Mouse (Mus musculus): ENCODE measurements around the gene Ffar1.

Ffar1 gene

DNA sequence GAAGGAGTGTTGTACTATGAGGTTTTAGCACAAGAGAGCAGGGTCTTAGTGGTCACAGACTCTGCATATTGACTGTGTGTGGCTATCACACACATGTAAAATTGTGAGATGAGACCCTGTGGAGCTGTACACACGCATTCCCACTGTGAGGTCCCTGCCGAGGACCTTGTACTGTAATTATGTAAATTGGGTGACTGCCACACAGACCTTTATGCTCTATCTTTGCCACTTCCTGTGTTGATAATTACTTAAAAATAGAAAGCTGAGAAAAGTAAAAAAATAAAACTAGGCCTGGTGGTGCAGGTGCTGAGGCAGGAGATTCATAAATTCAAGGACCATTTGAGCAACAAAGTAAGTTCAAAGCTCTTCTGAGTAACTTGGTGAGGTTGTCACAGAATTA lies 29.3 kb upstream of the Ffar1 start:
- Histone ChIP-seq H3K9me3 (ENCODE audit: low read length) (no peaks in the 10 kb centered on the region), H3K27me3 (ENCODE audit: insufficient read depth, low read length) (peaks cover 4% of the 10 kb centered on the region), H3K36me3 (ENCODE audit: insufficient read depth, low read length) (no peaks in the 10 kb centered on the region), H3K4me3 (replicated peaks; ENCODE audit: low read length) (no peak overlapping the region), H3K4me1 (replicated peaks; ENCODE audit: low read depth, low read length) (peaks cover 5% of the 10 kb centered on the region; the same call in 1 of the 2 replicates)
- TF ChIP-seq CTCF (conservative IDR thresholded peaks at IDR 0.05; ENCODE audit: low read length) = no peak
- no peak for TF ChIP-seq NANOG (IDR thresholded peaks at IDR 0.05; ENCODE audit: borderline replicate concordance, low read length)
- no peak for TF ChIP-seq POU5F1 (IDR thresholded peaks at IDR 0.05; ENCODE audit: borderline replicate concordance, low read length)

DNA sequence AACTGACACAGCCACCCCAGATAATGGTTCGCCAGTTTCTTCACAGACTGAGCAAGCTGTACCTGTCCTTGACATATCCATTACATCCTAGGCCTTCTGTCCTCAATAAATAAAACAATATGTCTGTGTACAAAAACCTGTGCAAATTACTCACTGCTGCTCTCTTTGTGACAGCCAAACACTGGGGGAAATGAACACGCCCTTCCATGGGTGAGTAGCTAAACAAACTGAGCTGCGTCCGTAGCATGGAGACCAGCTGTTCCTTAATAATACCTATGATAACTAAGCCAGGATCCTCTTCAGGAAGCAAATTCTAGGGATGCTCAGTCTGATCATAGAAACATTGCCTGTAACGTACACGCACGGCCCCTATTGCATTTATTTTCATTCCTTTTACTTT lies 27.4 kb upstream of the Ffar1 start:
- Histone ChIP-seq H3K4me3 (replicated peaks; ENCODE audit: low read length) (no peak overlapping the region), H3K27me3 (ENCODE audit: insufficient read depth, low read length) (peaks cover 4% of the 10 kb centered on the region), H3K4me1 (replicated peaks; ENCODE audit: low read depth, low read length) (no peaks in the 10 kb centered on the region; the same call in 1 of the 2 replicates), H3K9me3 (ENCODE audit: low read length) (no peaks in the 10 kb centered on the region), H3K36me3 (ENCODE audit: insufficient read depth, low read length) (no peaks in the 10 kb centered on the region)
- TF ChIP-seq CTCF (conservative IDR thresholded peaks at IDR 0.05; ENCODE audit: low read length) = no peak
- TF ChIP-seq NANOG (IDR thresholded peaks at IDR 0.05; ENCODE audit: borderline replicate concordance, low read length) = no peak
- no peak for TF ChIP-seq POU5F1 (IDR thresholded peaks at IDR 0.05; ENCODE audit: borderline replicate concordance, low read length)

DNA sequence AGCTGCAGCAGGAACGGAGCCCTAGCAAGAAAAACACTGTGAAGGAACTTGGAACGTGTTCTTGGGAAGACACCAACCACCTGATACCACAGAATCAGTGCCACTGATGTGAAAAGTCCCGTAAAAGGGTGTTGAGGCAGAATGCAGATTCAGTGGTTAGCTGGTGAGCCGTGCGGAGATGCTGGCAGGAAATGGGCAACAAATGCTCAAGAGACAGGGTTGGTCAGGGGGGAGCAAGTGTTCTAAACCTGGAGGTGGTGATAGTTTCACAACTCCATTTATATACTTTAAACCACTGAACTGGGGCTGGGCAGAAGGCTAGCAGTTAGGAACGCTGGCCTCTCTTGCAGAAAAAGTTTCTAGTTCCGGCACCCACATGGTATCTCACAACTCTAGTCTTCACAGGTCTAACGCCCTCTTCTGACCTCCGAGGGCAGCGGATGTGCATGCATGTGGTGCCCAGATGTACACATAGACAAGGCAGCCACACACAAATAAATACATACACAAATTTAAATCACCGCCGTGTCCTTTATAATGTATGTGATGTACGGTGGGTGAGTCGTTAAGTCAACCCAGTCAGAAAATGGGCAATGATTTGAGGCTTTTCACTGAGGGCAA lies 26.3 kb upstream of the Ffar1 start:
- no peaks in the 10 kb centered on the region for H3K36me3 ChIP-seq (ENCODE audit: insufficient read depth, low read length)
- no peaks in the 10 kb centered on the region; the same call in 1 of the 2 replicates for H3K4me1 ChIP-seq (replicated peaks; ENCODE audit: low read depth, low read length)
- peaks cover 4% of the 10 kb centered on the region for H3K27me3 ChIP-seq (ENCODE audit: insufficient read depth, low read length)
- H3K9me3 ChIP-seq (ENCODE audit: low read length) = no peaks in the 10 kb centered on the region
- no peak overlapping the region for H3K4me3 ChIP-seq (replicated peaks; ENCODE audit: low read length)
- no peak for TF ChIP-seq POU5F1 (IDR thresholded peaks at IDR 0.05; ENCODE audit: borderline replicate concordance, low read length)
- TF ChIP-seq CTCF (conservative IDR thresholded peaks at IDR 0.05; ENCODE audit: low read length) = no peak
- TF ChIP-seq NANOG (IDR thresholded peaks at IDR 0.05; ENCODE audit: borderline replicate concordance, low read length) = no peak

DNA sequence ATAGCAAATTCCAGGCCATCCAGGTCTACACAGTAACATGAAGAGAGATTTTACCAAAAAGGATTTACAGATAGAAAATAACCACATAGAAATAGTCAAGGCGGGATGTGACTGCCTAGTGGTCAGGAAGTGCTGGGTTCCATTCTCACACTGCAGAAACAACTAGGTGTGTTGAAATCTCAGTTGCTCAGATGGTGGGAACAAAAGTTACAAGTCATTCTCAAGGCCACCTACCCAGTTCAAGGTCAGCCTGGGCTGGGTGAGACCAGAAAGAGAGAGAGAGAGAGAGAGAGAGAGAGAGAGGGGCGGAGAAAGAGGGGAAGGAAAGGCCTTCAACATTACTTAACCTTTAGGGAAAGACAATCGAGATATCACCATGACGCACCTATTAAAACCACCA lies 25.5 kb upstream of the Ffar1 start:
- H3K9me3 ChIP-seq (ENCODE audit: low read length) = peaks cover 6% of the 10 kb centered on the region
- no peaks in the 10 kb centered on the region for H3K4me1 ChIP-seq (replicated peaks; ENCODE audit: low read depth, low read length)
- H3K4me3 ChIP-seq (replicated peaks; ENCODE audit: low read length) = no peak overlapping the region
- no peaks in the 10 kb centered on the region for H3K27me3 ChIP-seq (ENCODE audit: insufficient read depth, low read length)
- no peaks in the 10 kb centered on the region for H3K36me3 ChIP-seq (ENCODE audit: insufficient read depth, low read length)
- TF ChIP-seq CTCF (conservative IDR thresholded peaks at IDR 0.05; ENCODE audit: low read length) = no peak
- TF ChIP-seq POU5F1 (IDR thresholded peaks at IDR 0.05; ENCODE audit: borderline replicate concordance, low read length) = no peak
- TF ChIP-seq NANOG (IDR thresholded peaks at IDR 0.05; ENCODE audit: borderline replicate concordance, low read length) = no peak

DNA sequence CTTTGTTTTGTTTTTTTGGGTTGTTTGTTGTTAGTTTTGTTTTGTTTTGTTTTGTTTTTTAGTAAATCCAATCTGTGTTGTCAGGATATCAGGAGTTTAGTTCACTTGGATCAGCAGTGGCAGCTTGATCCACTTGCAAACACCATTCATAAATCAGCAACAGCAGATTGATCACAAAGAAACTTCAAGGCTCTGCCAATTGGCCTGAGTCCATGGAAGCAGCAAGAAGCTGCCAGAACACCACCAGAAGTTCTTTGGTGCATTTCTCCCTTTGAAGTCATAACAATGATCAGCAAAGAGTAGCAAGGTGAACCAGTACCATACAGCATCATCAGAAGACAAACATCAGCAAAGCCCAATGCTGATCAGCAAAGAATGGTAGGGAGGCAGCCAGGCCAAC lies 22.7 kb upstream of the Ffar1 start:
- H3K4me3 ChIP-seq (replicated peaks; ENCODE audit: low read length) = no peak overlapping the region
- TF ChIP-seq NANOG (IDR thresholded peaks at IDR 0.05; ENCODE audit: borderline replicate concordance, low read length) (no peak), CTCF (conservative IDR thresholded peaks at IDR 0.05; ENCODE audit: low read length) (no peak), POU5F1 (IDR thresholded peaks at IDR 0.05; ENCODE audit: borderline replicate concordance, low read length) (no peak)
- no peaks in the 10 kb centered on the region for H3K27me3 ChIP-seq (ENCODE audit: insufficient read depth, low read length)
- H3K9me3 ChIP-seq (ENCODE audit: low read length) = peaks cover 6% of the 10 kb centered on the region
- H3K4me1 ChIP-seq (replicated peaks; ENCODE audit: low read depth, low read length) = no peaks in the 10 kb centered on the region; the same call in 1 of the 2 replicates
- H3K36me3 ChIP-seq (ENCODE audit: insufficient read depth, low read length) = no peaks in the 10 kb centered on the region

DNA sequence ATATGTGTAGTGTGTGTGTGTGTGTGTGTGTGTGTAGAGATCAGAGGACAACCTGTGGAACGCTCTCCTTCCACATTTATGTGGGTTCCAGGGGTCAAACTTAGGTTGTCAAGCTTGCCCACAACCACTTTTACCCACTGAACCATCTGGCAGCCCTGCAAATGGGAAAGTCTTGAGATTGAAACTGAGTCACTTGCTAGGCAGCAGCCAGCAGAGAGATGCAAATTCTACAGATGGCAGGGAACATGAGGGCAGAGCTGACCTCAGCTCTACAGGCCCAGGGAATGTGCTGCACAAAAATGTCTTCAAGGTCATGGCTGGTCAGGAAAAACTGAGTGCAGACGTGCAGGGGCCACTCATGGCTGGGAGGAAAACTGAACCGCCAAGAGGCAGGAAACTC lies 20.0 kb upstream of the Ffar1 start:
- H3K4me3 ChIP-seq (replicated peaks; ENCODE audit: low read length) = no peak overlapping the region
- peaks cover 8% of the 10 kb centered on the region for H3K4me1 ChIP-seq (replicated peaks; ENCODE audit: low read depth, low read length)
- H3K9me3 ChIP-seq (ENCODE audit: low read length) = peaks cover 6% of the 10 kb centered on the region
- H3K36me3 ChIP-seq (ENCODE audit: insufficient read depth, low read length) = no peaks in the 10 kb centered on the region
- TF ChIP-seq POU5F1 (IDR thresholded peaks at IDR 0.05; ENCODE audit: borderline replicate concordance, low read length) (no peak), NANOG (IDR thresholded peaks at IDR 0.05; ENCODE audit: borderline replicate concordance, low read length) (no peak), CTCF (conservative IDR thresholded peaks at IDR 0.05; ENCODE audit: low read length) (no peak)
- H3K27me3 ChIP-seq (ENCODE audit: insufficient read depth, low read length) = no peaks in the 10 kb centered on the region

DNA sequence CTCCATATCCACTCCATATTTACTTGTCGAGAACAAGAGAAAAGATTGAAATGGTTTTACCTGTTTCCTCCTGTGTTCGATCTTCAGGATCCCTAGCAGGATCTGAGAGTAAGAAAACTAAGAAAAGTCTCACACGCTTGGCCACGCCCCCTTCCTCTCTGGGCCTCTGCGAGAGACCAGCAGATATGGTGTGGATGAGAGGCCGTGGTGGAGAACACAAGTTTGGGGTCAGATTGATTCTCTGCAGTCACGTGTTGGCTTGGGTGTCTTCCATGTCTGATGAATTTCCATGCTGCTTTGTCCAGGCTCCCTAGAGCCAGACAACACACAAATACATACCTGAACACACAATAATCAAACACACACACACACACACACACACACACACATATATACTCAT lies 18.8 kb upstream of the Ffar1 start, which contains the start of gene Cd22:
Gene Cd22 (minus strand): TSS at position 167 of the 400 bp plus-strand sequence.
- Histone ChIP-seq H3K4me3 (replicated peaks; ENCODE audit: low read length) (no peak within 1 kb of the TSS), H3K27me3 (ENCODE audit: insufficient read depth, low read length) (peaks cover 4% of the 10 kb centered on the region), H3K9me3 (ENCODE audit: low read length) (peaks cover 6% of the 10 kb centered on the region), H3K36me3 (ENCODE audit: insufficient read depth, low read length) (no peaks in the 10 kb centered on the region), H3K4me1 (replicated peaks; ENCODE audit: low read depth, low read length) (peaks cover 8% of the 10 kb centered on the region)
- TF ChIP-seq POU5F1 (IDR thresholded peaks at IDR 0.05; ENCODE audit: borderline replicate concordance, low read length) (no peak), NANOG (IDR thresholded peaks at IDR 0.05; ENCODE audit: borderline replicate concordance, low read length) (no peak), CTCF (conservative IDR thresholded peaks at IDR 0.05; ENCODE audit: low read length) (no peak)

DNA sequence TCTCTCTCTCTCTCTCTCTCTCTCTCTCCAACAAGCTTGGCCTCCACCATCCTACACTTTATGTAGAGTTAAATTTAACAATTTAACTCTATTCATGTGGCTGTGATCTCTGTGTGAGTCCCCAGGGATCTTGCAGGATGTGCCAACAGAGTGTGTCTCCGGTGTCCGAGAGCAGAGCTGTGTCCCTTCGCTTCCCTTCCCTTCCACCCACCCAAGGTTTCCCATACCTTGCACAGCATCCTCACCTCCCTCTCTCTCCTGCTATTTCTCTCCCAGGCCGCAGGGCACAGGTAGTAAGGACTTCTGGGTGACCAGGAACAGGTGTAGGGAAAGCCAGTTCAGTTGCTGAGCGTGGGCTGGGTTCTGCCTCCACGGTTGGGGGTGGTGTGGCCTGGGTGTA lies 17.6 kb upstream of the Ffar1 start:
- Histone ChIP-seq H3K4me3 (replicated peaks; ENCODE audit: low read length) (no peak overlapping the region), H3K27me3 (ENCODE audit: insufficient read depth, low read length) (peaks cover 6% of the 10 kb centered on the region), H3K9me3 (ENCODE audit: low read length) (peaks cover 6% of the 10 kb centered on the region), H3K36me3 (ENCODE audit: insufficient read depth, low read length) (no peaks in the 10 kb centered on the region), H3K4me1 (replicated peaks; ENCODE audit: low read depth, low read length) (peaks cover 8% of the 10 kb centered on the region)
- TF ChIP-seq NANOG (IDR thresholded peaks at IDR 0.05; ENCODE audit: borderline replicate concordance, low read length) (no peak), POU5F1 (IDR thresholded peaks at IDR 0.05; ENCODE audit: borderline replicate concordance, low read length) (no peak), CTCF (conservative IDR thresholded peaks at IDR 0.05; ENCODE audit: low read length) (no peak)

DNA sequence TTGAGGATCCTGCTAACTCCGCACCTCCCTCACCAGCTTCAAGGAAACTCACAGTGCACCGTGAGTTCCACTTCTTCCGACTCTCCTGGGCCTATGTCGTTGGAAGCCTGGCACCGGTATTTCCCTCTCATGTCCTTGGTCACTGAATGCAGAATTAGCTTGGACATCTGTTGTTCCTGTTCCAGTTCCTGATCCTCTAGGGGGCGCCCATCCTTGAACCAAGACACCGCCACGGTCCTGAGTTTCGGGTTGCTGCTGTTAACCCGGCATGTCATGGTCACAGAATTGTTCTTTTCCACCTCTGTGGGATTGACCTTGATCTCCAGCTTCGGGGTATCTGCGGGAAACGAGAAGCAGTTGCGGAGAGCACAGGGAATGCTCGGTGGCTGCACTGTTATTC lies 11.7 kb upstream of the Ffar1 start:
- Histone ChIP-seq H3K4me1 (replicated peaks; ENCODE audit: low read depth, low read length) (peaks cover 20% of the 10 kb centered on the region), H3K27me3 (ENCODE audit: insufficient read depth, low read length) (peaks cover 29% of the 10 kb centered on the region), H3K4me3 (replicated peaks; ENCODE audit: low read length) (peak overlapping the region; percentile 66), H3K36me3 (ENCODE audit: insufficient read depth, low read length) (no peaks in the 10 kb centered on the region), H3K9me3 (ENCODE audit: low read length) (no peaks in the 10 kb centered on the region)
- peak; percentile 64 for TF ChIP-seq CTCF (conservative IDR thresholded peaks at IDR 0.05; ENCODE audit: low read length)
- no peak for TF ChIP-seq POU5F1 (IDR thresholded peaks at IDR 0.05; ENCODE audit: borderline replicate concordance, low read length)
